Mouse (Mus musculus) midbrain, embryonic 15.5 days (tissue): ENCODE data around the gene Muc3. TPM values are rescaled to one million over a fixed set of nuclear protein-coding genes. Genes with fewer than 3 reads are reported as not detected.

Experiments used
- polyA plus RNA-seq: library from polyadenylated mRNA; unstranded; fragments of >200 nt; fragmentation: Nextera tagmentation; extraction: Ambion mirVana; gene quantifications from 2 replicates; pipeline ENCODE4 v1.2.1, GENCODE M21; 2015

Muc3 gene
- polyA plus RNA-seq, 1 experiment from 2014 or later = not detected

Other genes starting within 250 kb of the Muc3 start
- gene Ift22, start 241.2 kb downstream of the Muc3 start, polyA plus RNA-seq = 125 and 132 TPM in 2 replicates
- gene Fis1, start 196.0 kb downstream of the Muc3 start, polyA plus RNA-seq = 357 and 367 TPM in 2 replicates
- 0.18 and 0.36 TPM in 2 replicates for gene Cldn15, start 182.7 kb downstream of the Muc3 start, polyA plus RNA-seq
- 38.9 and 44.1 TPM in 2 replicates for gene Plod3, start 162.3 kb downstream of the Muc3 start, polyA plus RNA-seq
- 131 and 132 TPM in 2 replicates for gene Znhit1, start 161.3 kb downstream of the Muc3 start, polyA plus RNA-seq
- 9.9 and 11.1 TPM in 2 replicates for gene Vgf, start 122.9 kb downstream of the Muc3 start, polyA plus RNA-seq
- 284 TPM in 2 replicates for gene Ap1s1, start 103.2 kb downstream of the Muc3 start, polyA plus RNA-seq
- 0.34 and 0.41 TPM in 2 replicates for gene Serpine1, start 77.1 kb downstream of the Muc3 start, polyA plus RNA-seq
- gene Trim56, start 33.1 kb downstream of the Muc3 start, polyA plus RNA-seq = 1.9 and 2.5 TPM in 2 replicates
- 0.40 TPM in 1 of 2 replicates, not detected in the other for gene Muc3a, start 63.1 kb upstream of the Muc3 start, polyA plus RNA-seq
- gene Ache, start 138.2 kb upstream of the Muc3 start, polyA plus RNA-seq = 39.8 and 45.6 TPM in 2 replicates
- gene Ufsp1, start 145.3 kb upstream of the Muc3 start, polyA plus RNA-seq = 18.2 and 18.7 TPM in 2 replicates
- 106 and 107 TPM in 2 replicates for gene Srrt, start 158.4 kb upstream of the Muc3 start, polyA plus RNA-seq
- 14.7 and 19.1 TPM in 2 replicates for gene Trip6, start 165.1 kb upstream of the Muc3 start, polyA plus RNA-seq
- gene Slc12a9, start 184.3 kb upstream of the Muc3 start, polyA plus RNA-seq = 27.7 and 29.5 TPM in 2 replicates
- gene Ephb4, start 200.8 kb upstream of the Muc3 start, polyA plus RNA-seq = 6.8 and 8.7 TPM in 2 replicates